Mouse (Mus musculus): ENCODE results near the gene Dis3l2. TPM values are rescaled to one million over a fixed set of nuclear protein-coding genes. Genes with fewer than 3 reads are reported as not detected.

Gene Dis3l2
- total and polyA plus RNA-seq, 3 experiments: 12.4 to 17.4 (median 16.5) TPM

- H3K27me3 ChIP-seq (replicated peaks): no peaks in the 10 kb centered on the region
- dilution Hi-C loops (cut with MboI; ENCODE audit: extremely low pct_ligation_motif_present, extremely low pct_unique_long_range_greater_than_20kb, low sequenced_read_pairs): no loop called here
- no peak overlapping the region for H3K9ac ChIP-seq (ENCODE audit: insufficient read depth, low read depth)
- H3K4me3 ChIP-seq (replicated peaks in 1 of 3; ENCODE audit: low read depth in 2 of 3, low read length in 2 of 3, poor library complexity in 1 of 3): no peak overlapping the region
- no peak for DNase-seq (ENCODE audit: extremely low read depth)
- peaks cover 0 to 38% of the 10 kb centered on the region in 2 experiments for H3K36me3 ChIP-seq (replicated peaks in 1 of 2; ENCODE audit: control insufficient read depth in 1 of 2, insufficient read depth in 1 of 2, low read length in 1 of 2)
- H3K9me3 ChIP-seq (replicated peaks; ENCODE audit: low read length): no peaks in the 10 kb centered on the region
- no peak overlapping the region for H3K4me2 ChIP-seq (ENCODE audit: insufficient read depth, low read depth, poor library complexity, severe bottlenecking)
- TF ChIP-seq MYC (IDR thresholded peaks at IDR 0.05; ENCODE audit: low read depth, low read length) (no peak), TBP (conservative IDR thresholded peaks at IDR 0.05; ENCODE audit: low read depth, low read length) (no peak), E2F4 (IDR thresholded peaks at IDR 0.05; ENCODE audit: insufficient replicate concordance, low read depth, low read length) (no peak), NRF1 (IDR thresholded peaks at IDR 0.05; ENCODE audit: low read depth, low read length) (no peak), USF2 (conservative IDR thresholded peaks at IDR 0.05; ENCODE audit: low read depth, low read length) (no peak), ELF1 (IDR thresholded peaks at IDR 0.05; ENCODE audit: low read depth, low read length) (no peak), ZC3H11A (IDR thresholded peaks at IDR 0.05; ENCODE audit: low read depth, low read length) (no peak), TCF12 (IDR thresholded peaks at IDR 0.05; ENCODE audit: low read depth, low read length) (no peak), POLR2A (IDR thresholded peaks at IDR 0.05; ENCODE audit: low read depth, low read length) (no peak), ZKSCAN1 (IDR thresholded peaks at IDR 0.05; ENCODE audit: borderline replicate concordance, low read depth, low read length) (no peak), MEF2A (IDR thresholded peaks at IDR 0.05; ENCODE audit: borderline replicate concordance, low read depth, low read length) (no peak), SMC3 (IDR thresholded peaks at IDR 0.05; ENCODE audit: low read depth, low read length) (no peak), RCOR1 (conservative IDR thresholded peaks at IDR 0.05; ENCODE audit: low read depth, low read length) (no peak), GABPA (IDR thresholded peaks at IDR 0.05; ENCODE audit: insufficient replicate concordance, low read depth, low read length) (no peak), CHD2 (IDR thresholded peaks at IDR 0.05; ENCODE audit: low read length) (no peak), EP300 (IDR thresholded peaks at IDR 0.05; ENCODE audit: low read length) (no peak)
- H3K79me2 ChIP-seq (replicated peaks; ENCODE audit: control insufficient read depth, extremely low read depth, insufficient read depth, poor library complexity, severe bottlenecking): no peaks in the 10 kb centered on the region
- no peak overlapping the region for H3K27ac ChIP-seq (ENCODE audit: insufficient read depth, low read depth)
- in situ Hi-C loops (cut with MboI; ENCODE audit: low pct_ligation_motif_present, low pct_unique_long_range_greater_than_20kb, low sequenced_read_pairs): loop anchor here (25.0 kb wide), 1 partner anchor 588 kb away; the partner anchor contains the start of genes Nmur1 and Tex44
- peaks cover 0 to 7% of the 10 kb centered on the region in 2 experiments; a peak in 1 of 4 replicates for H3K4me1 ChIP-seq (ENCODE audit: control insufficient read depth in 1 of 2, insufficient read depth in 2 of 2)
These were observed 321.4 kb downstream of the Dis3l2 start for GRCm38 (mm10) chr1:87025021-87025420.

- TF ChIP-seq CHD2 (IDR thresholded peaks at IDR 0.05; ENCODE audit: low read length): no peak
- no peak for DNase-seq (ENCODE audit: extremely low read depth)
- dilution Hi-C loops (cut with MboI; ENCODE audit: extremely low pct_ligation_motif_present, extremely low pct_unique_long_range_greater_than_20kb, low sequenced_read_pairs): no loop called here
- no peak overlapping the region for H3K9ac ChIP-seq (ENCODE audit: insufficient read depth, low read depth)
- no peaks in the 10 kb centered on the region for H3K79me2 ChIP-seq (replicated peaks; ENCODE audit: control insufficient read depth, extremely low read depth, insufficient read depth, poor library complexity, severe bottlenecking)
- peaks cover 0 to 7% of the 10 kb centered on the region in 2 experiments; a peak in 1 of 4 replicates for H3K4me1 ChIP-seq (ENCODE audit: control insufficient read depth in 1 of 2, insufficient read depth in 2 of 2)
- H3K9me3 ChIP-seq (replicated peaks; ENCODE audit: low read length): no peaks in the 10 kb centered on the region
- no peak overlapping the region for H3K27ac ChIP-seq (ENCODE audit: insufficient read depth, low read depth)
- H3K27me3 ChIP-seq (replicated peaks): no peaks in the 10 kb centered on the region
- in situ Hi-C loops (cut with MboI; ENCODE audit: low pct_ligation_motif_present, low pct_unique_long_range_greater_than_20kb, low sequenced_read_pairs): loop anchor here (25.0 kb wide), 1 partner anchor 591 kb away; the partner anchor contains the start of genes Nmur1 and Tex44
- peaks cover 0 to 12% of the 10 kb centered on the region in 2 experiments for H3K36me3 ChIP-seq (replicated peaks in 1 of 2; ENCODE audit: control insufficient read depth in 1 of 2, insufficient read depth in 1 of 2, low read length in 1 of 2)
- H3K4me2 ChIP-seq (ENCODE audit: insufficient read depth, low read depth, poor library complexity, severe bottlenecking): no peak overlapping the region
- H3K4me3 ChIP-seq (replicated peaks in 1 of 3; ENCODE audit: low read depth in 2 of 3, low read length in 2 of 3, poor library complexity in 1 of 3): no peak overlapping the region
These were observed 325.2 kb downstream of the Dis3l2 start for GRCm38 (mm10) chr1:87028786-87029185.

All from CH12.LX (cell line).